8 mouse cellular contexts compared by ENCODE assay signal in genomic region chr16:8638131-8638530, GRCm38 (mm10). TPM values are rescaled to one million over a fixed set of nuclear protein-coding genes. Genes with fewer than 3 reads are reported as not detected.
DNase-seq lines count a peak whose midpoint lies in the region; ATAC-seq and TF ChIP-seq lines count a peak whose summit lies in the region.

No protein-coding gene starts in this region.

- H3K36me3 ChIP-seq in heart, adult 2 months (ENCODE audit: control insufficient read depth, insufficient read depth, low read length) = no peaks in the 10 kb centered on the region; the same call in 1 of the 2 replicates
- no peaks in the 10 kb centered on the region; the same call in 1 of the 2 replicates for H3K36me3 ChIP-seq in forebrain, embryonic 11.5 days (ENCODE audit: control insufficient read depth, insufficient read depth, low read length)
- peaks cover 56% of the 10 kb centered on the region for H3K36me3 ChIP-seq in liver, embryonic 12.5 days

- intact Hi-C loops in heart, adult 2 months (cut with DNase I) = loop anchor here (5.0 kb wide), 1 partner anchor 126 kb away; the partner anchor contains the start of gene Abat
- intact Hi-C loops in heart, postnatal 36 days (cut with DNase I) = loop anchor here (5.0 to 10.0 kb wide), 2 partner anchors 143 to 189 kb away; no protein-coding TSS in a partner anchor

- H3K4me3 ChIP-seq in heart, adult 2 months = peak overlapping the region; percentile 84
- H3K4me3 ChIP-seq in forebrain, embryonic 11.5 days (ENCODE audit: low read depth, low read length) = peak overlapping the region; percentile 65
- peak overlapping the region; percentile 87 for H3K4me3 ChIP-seq in liver, embryonic 12.5 days

- no peaks in the 10 kb centered on the region for H3K9me3 ChIP-seq in forebrain, embryonic 11.5 days (ENCODE audit: control insufficient read depth, low read length)
- no peaks in the 10 kb centered on the region for H3K9me3 ChIP-seq in liver, embryonic 12.5 days (replicated peaks)

- TF ChIP-seq CTCF in heart, adult 2 months (IDR thresholded peaks at IDR 0.05) = no peak

- WGBS in heart, adult 2 months = 33% methylated on average over 7 of the region's 7 CpGs
- 51% methylated on average over 7 of the region's 7 CpGs for WGBS in forebrain, embryonic 11.5 days
- 17% methylated on average over 7 of the region's 7 CpGs for WGBS in liver, embryonic 12.5 days (ENCODE audit: insufficient replicate concordance)

- H3K79me2 ChIP-seq in heart, adult 2 months (replicated peaks; ENCODE audit: control insufficient read depth, insufficient read depth, low read length) = no peaks in the 10 kb centered on the region; the same call in 1 of the 2 replicates

- H3K4me1 ChIP-seq in heart, adult 2 months (ENCODE audit: control insufficient read depth, insufficient read depth, low read length) = peaks cover 6% of the 10 kb centered on the region
- peaks cover 11% of the 10 kb centered on the region; the same call in 1 of the 2 replicates for H3K4me1 ChIP-seq in forebrain, embryonic 11.5 days (replicated peaks; ENCODE audit: control insufficient read depth, insufficient read depth, low read length)
- peaks cover 56% of the 10 kb centered on the region for H3K4me1 ChIP-seq in liver, embryonic 12.5 days

- TF ChIP-seq POLR2A in heart, adult 2 months (IDR thresholded peaks at IDR 0.05; ENCODE audit: insufficient read depth, low read depth, low read length) = no peak

- no peak for DNase-seq in heart, adult 2 months
- DNase-seq in heart, postnatal 36 days = no peak
- peak; percentile 29 for DNase-seq in 3T3-L1 (ENCODE audit: low read depth, low spot score)
- DNase-seq in forebrain, embryonic 11.5 days (ENCODE audit: low spot score) = no peak
- DNase-seq in retina, postnatal 1 day = no peak
- DNase-seq in left cerebral cortex, adult 9 months (ENCODE audit: low spot score in 2 of 2) = no peak
- DNase-seq in natural killer cell, adult 2 months (ENCODE audit: low spot score in 2 of 2) = no peak

- no peak for TF ChIP-seq EP300 in heart, adult 2 months (IDR thresholded peaks at IDR 0.05; ENCODE audit: insufficient read depth, low read depth, low read length)

- peak overlapping the region; percentile 81 for H3K27ac ChIP-seq in heart, adult 2 months
- H3K27ac ChIP-seq in forebrain, embryonic 11.5 days (ENCODE audit: low read depth, low read length) = peak overlapping the region; percentile 71
- peak overlapping the region; percentile 94 for H3K27ac ChIP-seq in liver, embryonic 12.5 days

- H3K27me3 ChIP-seq in heart, adult 2 months (ENCODE audit: control insufficient read depth, insufficient read depth, low read length) = no peaks in the 10 kb centered on the region
- no peaks in the 10 kb centered on the region for H3K27me3 ChIP-seq in forebrain, embryonic 11.5 days (ENCODE audit: control insufficient read depth, insufficient read depth, low read length)
- H3K27me3 ChIP-seq in liver, embryonic 12.5 days (replicated peaks) = no peaks in the 10 kb centered on the region

- ATAC-seq in forebrain, embryonic 11.5 days (replicated peaks; ENCODE audit: low FRiP score) = no peak
- no peak for ATAC-seq in liver, embryonic 12.5 days

- peak overlapping the region; percentile 77 for H3K4me2 ChIP-seq in forebrain, embryonic 11.5 days (ENCODE audit: low read depth, low read length, severe bottlenecking)
- peak overlapping the region; percentile 86 for H3K4me2 ChIP-seq in liver, embryonic 12.5 days

- peak overlapping the region; percentile 82 for H3K9ac ChIP-seq in heart, adult 2 months (ENCODE audit: low read depth, low read length)
- H3K9ac ChIP-seq in forebrain, embryonic 11.5 days (ENCODE audit: low read length) = peak overlapping the region; percentile 88
- H3K9ac ChIP-seq in liver, embryonic 12.5 days = peak overlapping the region; percentile 91

RNA-seq across cellular contexts. Expression of gene Tmem186, which starts 0.6 kb away (rescaled TPM):
- total RNA-seq in heart, adult 2 months (2021) = 10 to 100 TPM; 17.2 to 19.1 TPM
- 13.7 and 20.0 TPM in 2 replicates for polyA plus RNA-seq in heart, adult 2 months (2012; rRNA removed)
- total RNA-seq in heart, postnatal 36 days (2021) = 10 to 100 TPM; 16.7 to 16.8 TPM
- 19.9 and 20.8 TPM in 2 replicates for polyA plus RNA-seq in forebrain, embryonic 11.5 days (2014; fragmentation: Nextera tagmentation; extraction: Ambion mirVana)
- polyA plus RNA-seq in liver, embryonic 12.5 days (2016; fragmentation: Nextera tagmentation; extraction: Ambion mirVana) = 12.9 and 14.2 TPM in 2 replicates

RNA-seq across cellular contexts. Expression of gene Pmm2, which starts 0.7 kb away (rescaled TPM):
- 10 to 100 TPM; 28.8 to 29.1 TPM for total RNA-seq in heart, adult 2 months (2021)
- polyA plus RNA-seq in heart, adult 2 months (2012; rRNA removed) = 38.8 and 50.2 TPM in 2 replicates
- 10 to 100 TPM; 33.5 to 36.0 TPM for total RNA-seq in heart, postnatal 36 days (2021)
- 43.8 and 44.8 TPM in 2 replicates for polyA plus RNA-seq in forebrain, embryonic 11.5 days (2014; fragmentation: Nextera tagmentation; extraction: Ambion mirVana)
- polyA plus RNA-seq in liver, embryonic 12.5 days (2016; fragmentation: Nextera tagmentation; extraction: Ambion mirVana) = 41.6 and 42.4 TPM in 2 replicates

RNA-seq across cellular contexts. Expression of gene Carhsp1, which starts 33.8 kb away (rescaled TPM):
- total RNA-seq in heart, adult 2 months (2021) = 10 to 100 TPM; 15.2 to 18.3 TPM
- polyA plus RNA-seq in heart, adult 2 months (2012; rRNA removed) = 27.1 and 30.5 TPM in 2 replicates
- 10 to 100 TPM; 16.9 to 18.0 TPM for total RNA-seq in heart, postnatal 36 days (2021)
- 55.9 and 62.2 TPM in 2 replicates for polyA plus RNA-seq in forebrain, embryonic 11.5 days (2014; fragmentation: Nextera tagmentation; extraction: Ambion mirVana)
- 55.7 and 56.5 TPM in 2 replicates for polyA plus RNA-seq in liver, embryonic 12.5 days (2016; fragmentation: Nextera tagmentation; extraction: Ambion mirVana)

RNA-seq across cellular contexts. Expression of gene Gm5767, which starts 42.4 kb away (rescaled TPM):
- not detected for total RNA-seq in heart, adult 2 months (2021)
- 0.39 TPM in 1 of 2 replicates, not detected in the other for polyA plus RNA-seq in heart, adult 2 months (2012; rRNA removed)
- total RNA-seq in heart, postnatal 36 days (2021) = not detected
- not detected in 2 replicates for polyA plus RNA-seq in forebrain, embryonic 11.5 days (2014; fragmentation: Nextera tagmentation; extraction: Ambion mirVana)
- not detected in 2 replicates for polyA plus RNA-seq in liver, embryonic 12.5 days (2016; fragmentation: Nextera tagmentation; extraction: Ambion mirVana)
